Mouse (Mus musculus): Measurements from ENCODE around the gene Gm1123.
A peak's percentile ranks its signal among the peaks of the same experiment; 100 is the strongest.

The Gm1123 gene

GRCm38 (mm10) chr9:99035575-99035974, at the start of gene Gm1123:
Gm1123 (minus strand) TSS chr9:99035715.
- no peak for DNase-seq

- no peak for DNase-seq
Observed at GRCm38 (mm10) chr9:99081718-99082117, 46.2 kb upstream of the Gm1123 start.

- DNase-seq = no peak
Observed at GRCm38 (mm10) chr9:99081308-99081707, 45.8 kb upstream of the Gm1123 start.

- DNase-seq = no peak
Observed at GRCm38 (mm10) chr9:99080657-99081056, 45.1 kb upstream of the Gm1123 start.

GRCm38 (mm10) chr9:99074462-99074861, 38.9 kb upstream of the Gm1123 start:
- DNase-seq = no peak

GRCm38 (mm10) chr9:99072538-99072937, 37.0 kb upstream of the Gm1123 start:
- no peak for DNase-seq

GRCm38 (mm10) chr9:99065311-99065710, 29.8 kb upstream of the Gm1123 start:
- DNase-seq = no peak

GRCm38 (mm10) chr9:99064216-99064615, 28.7 kb upstream of the Gm1123 start:
- no peak for DNase-seq

- peak; percentile 76 for DNase-seq
Observed at GRCm38 (mm10) chr9:99062544-99062943, 27.0 kb upstream of the Gm1123 start.

- DNase-seq = no peak
Observed at GRCm38 (mm10) chr9:99057751-99058150, 22.2 kb upstream of the Gm1123 start.

- DNase-seq = no peak
Observed at GRCm38 (mm10) chr9:99049760-99050159, 14.2 kb upstream of the Gm1123 start.

GRCm38 (mm10) chr9:99048724-99049250, 13.3 kb upstream of the Gm1123 start:
- DNase-seq = no peak

GRCm38 (mm10) chr9:99044761-99045160, 9.2 kb upstream of the Gm1123 start:
- no peak for DNase-seq

- DNase-seq = no peak
Observed at GRCm38 (mm10) chr9:99042641-99043040, 7.1 kb upstream of the Gm1123 start.

- DNase-seq = no peak
Observed at GRCm38 (mm10) chr9:99041994-99042393, 6.5 kb upstream of the Gm1123 start.

- DNase-seq = no peak
Observed at GRCm38 (mm10) chr9:99034111-99034510, 1.4 kb downstream of the Gm1123 start.

- no peak for DNase-seq
Observed at GRCm38 (mm10) chr9:99032031-99032430, 3.5 kb downstream of the Gm1123 start.

- no peak for DNase-seq
Observed at GRCm38 (mm10) chr9:99021751-99022150, 13.8 kb downstream of the Gm1123 start.

GRCm38 (mm10) chr9:99021166-99021565, 14.3 kb downstream of the Gm1123 start:
- DNase-seq = no peak

GRCm38 (mm10) chr9:99017679-99018078, 17.8 kb downstream of the Gm1123 start:
- DNase-seq = no peak

- no peak for DNase-seq
Observed at GRCm38 (mm10) chr9:99016759-99017158, 18.8 kb downstream of the Gm1123 start.

GRCm38 (mm10) chr9:99016301-99016700, 19.2 kb downstream of the Gm1123 start:
- DNase-seq = no peak

GRCm38 (mm10) chr9:99009898-99010199, 25.7 kb downstream of the Gm1123 start:
- DNase-seq = no peak

- no peak for DNase-seq
Observed at GRCm38 (mm10) chr9:99009069-99009897, 26.2 kb downstream of the Gm1123 start.

- no peak for DNase-seq
Observed at GRCm38 (mm10) chr9:99001326-99001725, 34.2 kb downstream of the Gm1123 start.

Measured in thymus, postnatal 14 days (tissue).